Mouse (Mus musculus) spleen, embryonic (tissue): ENCODE measurements around the gene Ano1.

Experiments
- CTCF ChIA-PET: fragments of 350-600 bp; sonication (Branson Sonifier 250); formaldehyde crosslinking; loops from one replicate; lab custom pipeline; 2022; lab: Charles Lee

Gene Ano1

GRCm38 (mm10) chr7:144636000-144636399 lies 115.8 kb downstream of the Ano1 start:
- CTCF ChIA-PET = no interaction called here

GRCm38 (mm10) chr7:144634875-144635274 lies 116.9 kb downstream of the Ano1 start:
- CTCF ChIA-PET = no interaction called here

GRCm38 (mm10) chr7:144634450-144634849 lies 117.3 kb downstream of the Ano1 start:
- CTCF ChIA-PET = no interaction called here

GRCm38 (mm10) chr7:144632321-144632720 lies 119.5 kb downstream of the Ano1 start:
- CTCF ChIA-PET = interaction anchor here (0.6 kb wide), 1 partner anchor 189 kb away, joined by 4 read pairs; no protein-coding TSS in a partner anchor

DNA sequence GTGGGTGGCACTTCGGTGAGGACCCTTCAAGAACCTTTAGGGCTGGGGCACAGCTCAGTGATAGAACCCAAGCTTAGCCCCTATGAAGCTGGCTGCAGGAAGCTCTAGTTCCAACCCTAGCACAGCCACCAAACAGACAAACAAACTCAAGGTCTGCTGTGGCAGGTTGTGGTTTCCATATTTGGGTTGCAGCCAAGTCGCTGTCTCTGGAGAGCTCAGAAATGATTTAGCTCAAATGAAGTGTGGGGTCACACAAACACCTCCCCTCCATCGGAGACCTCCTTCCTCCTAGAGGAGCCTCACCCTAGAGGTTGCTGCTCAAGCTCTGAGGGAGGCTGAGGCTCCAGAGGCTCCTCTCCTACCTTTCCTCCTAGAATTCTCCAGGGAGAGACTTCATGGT lies 121.2 kb downstream of the Ano1 start:
- CTCF ChIA-PET = no interaction called here

DNA sequence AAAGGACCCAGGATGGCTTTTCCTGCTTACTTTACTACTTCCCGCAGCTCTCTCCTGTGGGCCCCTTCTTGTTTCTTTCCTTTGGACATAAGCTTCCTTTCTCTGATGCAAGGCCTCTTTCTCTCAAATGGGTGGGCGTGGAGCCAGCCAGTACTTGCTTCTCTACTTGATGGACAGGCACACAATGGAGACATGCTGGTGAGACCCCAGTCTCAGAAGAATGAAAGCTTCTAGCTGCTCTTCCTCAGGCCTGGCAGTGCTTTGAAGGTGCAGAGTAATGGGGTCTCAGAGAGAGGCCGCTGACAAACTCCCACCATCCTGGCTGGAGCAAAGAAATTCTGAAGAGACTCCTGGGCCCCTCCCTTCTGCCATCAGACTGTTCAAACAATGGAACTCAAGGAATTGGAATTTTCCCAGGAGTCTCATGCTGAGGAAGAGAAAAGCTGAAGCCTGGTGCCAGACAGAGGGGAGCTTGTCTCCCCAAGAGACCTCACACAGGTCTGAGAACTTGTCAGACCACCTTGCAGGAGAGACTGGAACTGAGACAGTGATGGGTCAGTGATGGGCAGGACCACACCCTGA lies 123.3 kb downstream of the Ano1 start:
- CTCF ChIA-PET = no interaction called here

- CTCF ChIA-PET = no interaction called here
Measured at GRCm38 (mm10) chr7:144627606-144628333, 124.0 kb downstream of the Ano1 start.

DNA sequence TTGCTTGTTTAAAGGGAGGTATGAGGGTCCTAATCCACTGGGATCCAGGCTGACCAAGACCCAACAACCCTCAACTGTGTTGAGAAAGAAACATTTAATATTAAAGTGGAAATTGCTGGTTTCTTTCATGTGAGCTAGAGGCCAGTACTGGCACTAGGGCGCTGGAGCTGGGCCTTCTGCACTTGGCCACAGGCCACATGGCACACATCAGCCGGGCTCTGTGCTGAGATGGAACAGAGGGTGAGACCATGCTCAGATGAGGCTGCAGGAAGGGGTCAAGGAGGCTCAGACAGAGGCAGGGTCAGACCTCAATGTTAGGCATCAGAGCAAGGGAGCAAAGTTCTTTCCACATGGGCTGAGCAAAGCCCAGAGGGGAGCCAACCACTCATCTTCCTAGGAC lies 125.7 kb downstream of the Ano1 start:
- CTCF ChIA-PET = no interaction called here

GRCm38 (mm10) chr7:144620721-144621681 lies 130.8 kb downstream of the Ano1 start:
- CTCF ChIA-PET = no interaction called here

DNA sequence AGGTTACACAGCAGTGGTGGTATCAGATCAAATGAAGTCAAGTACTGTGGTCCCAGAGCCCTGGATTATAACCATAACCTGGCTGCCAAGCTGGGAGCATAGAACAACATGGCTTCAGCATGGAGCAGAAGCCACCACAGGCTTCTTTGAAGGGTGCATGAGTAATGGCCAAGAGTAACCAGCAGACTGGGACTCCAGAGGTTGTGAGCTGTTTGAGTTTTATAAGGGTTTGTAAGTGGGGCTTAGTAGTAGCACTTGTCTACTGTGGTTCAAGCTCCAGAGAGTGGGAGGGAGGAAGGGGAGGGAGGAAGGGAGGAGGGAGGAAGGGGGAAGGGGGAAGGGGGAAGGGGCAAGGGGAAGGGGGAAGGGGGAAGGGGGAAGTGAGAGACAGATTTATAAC lies 131.5 kb downstream of the Ano1 start:
- CTCF ChIA-PET = no interaction called here

GRCm38 (mm10) chr7:144615343-144615742 lies 136.4 kb downstream of the Ano1 start:
- CTCF ChIA-PET = no interaction called here

DNA sequence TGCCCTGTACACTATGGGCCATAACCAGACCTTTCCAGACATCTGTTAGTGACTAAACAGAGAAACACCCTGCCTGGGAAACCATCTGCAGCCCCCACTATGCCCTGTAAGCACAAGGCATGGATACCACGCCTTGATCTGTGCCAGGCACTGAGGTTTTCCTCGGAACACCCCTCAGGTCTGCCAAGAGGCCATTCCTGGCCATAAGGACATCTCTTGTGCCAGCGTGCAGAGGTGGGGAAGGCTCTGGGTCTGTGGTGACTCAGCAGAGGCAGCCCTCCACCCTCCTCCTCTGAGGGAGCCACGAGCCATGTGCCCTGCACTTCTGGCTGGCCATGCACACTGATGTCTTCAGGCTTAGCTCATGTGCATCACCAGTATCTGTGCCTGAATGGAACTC lies 138.9 kb downstream of the Ano1 start:
- CTCF ChIA-PET = no interaction called here

DNA sequence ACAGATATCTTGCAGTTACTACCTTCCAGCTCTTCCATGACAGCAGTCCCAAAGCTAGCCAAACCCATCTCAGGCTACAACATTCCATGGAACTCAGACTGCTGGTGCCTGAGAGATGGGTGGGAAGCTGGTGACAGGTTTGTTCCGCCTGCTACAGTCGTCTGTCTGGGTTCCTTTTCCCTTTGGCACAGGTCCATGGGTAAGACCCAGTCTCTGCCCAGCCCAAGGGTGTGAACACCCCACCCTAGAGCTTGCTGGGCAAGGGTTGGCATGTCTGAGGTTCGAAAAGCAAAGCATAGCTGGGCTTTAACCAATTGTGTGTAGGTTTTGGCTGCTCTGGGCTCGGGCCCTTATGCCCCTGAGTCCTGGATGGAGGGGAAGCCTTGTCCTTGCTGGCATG lies 139.4 kb downstream of the Ano1 start:
- CTCF ChIA-PET = interaction anchor here (0.5 kb wide), 1 partner anchor 137 kb away, joined by 3 read pairs; no protein-coding TSS in a partner anchor

- CTCF ChIA-PET = no interaction called here
Measured at GRCm38 (mm10) chr7:144611595-144611994, 140.2 kb downstream of the Ano1 start.

DNA sequence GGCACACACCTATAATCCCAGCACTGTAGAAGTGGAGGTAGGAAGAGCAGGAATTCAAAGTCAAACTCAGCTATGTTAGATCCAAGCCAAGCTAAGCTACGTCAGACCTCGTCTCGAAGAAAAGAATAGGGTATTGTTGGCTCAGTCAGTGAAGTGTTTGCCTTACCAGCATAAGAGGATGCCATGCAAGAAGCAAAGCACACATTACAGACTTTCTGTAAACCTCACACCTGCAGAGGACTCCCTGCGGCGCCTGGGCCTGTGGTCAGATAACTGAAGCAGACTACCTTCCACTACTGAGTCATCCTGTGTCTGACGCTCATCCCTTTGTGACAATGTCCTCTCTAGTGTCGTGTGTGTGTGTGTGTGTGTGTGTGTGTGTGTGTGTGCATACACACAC lies 142.2 kb downstream of the Ano1 start:
- CTCF ChIA-PET = no interaction called here

DNA sequence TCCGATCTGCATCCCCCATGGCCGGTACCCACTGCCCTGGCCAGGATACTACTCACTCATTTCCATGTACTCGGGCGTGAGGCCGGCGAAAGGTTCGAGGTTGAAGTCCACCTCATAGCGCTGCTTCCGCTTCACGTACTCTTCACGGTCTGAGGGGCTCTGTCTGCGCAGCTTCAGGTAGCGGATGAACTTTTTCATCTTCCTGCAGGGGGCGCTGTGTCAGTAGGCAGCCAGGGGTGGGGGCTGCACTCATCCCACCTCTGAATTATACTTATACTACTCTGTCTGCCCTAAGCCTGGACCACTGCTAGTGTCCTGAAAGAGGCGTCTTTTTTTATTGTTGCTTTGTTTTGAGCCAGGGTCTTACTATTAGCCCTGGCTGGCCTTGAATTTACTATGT lies 143.9 kb downstream of the Ano1 start:
- CTCF ChIA-PET = no interaction called here

- CTCF ChIA-PET = no interaction called here
Measured at GRCm38 (mm10) chr7:144604735-144605134, 147.0 kb downstream of the Ano1 start.

DNA sequence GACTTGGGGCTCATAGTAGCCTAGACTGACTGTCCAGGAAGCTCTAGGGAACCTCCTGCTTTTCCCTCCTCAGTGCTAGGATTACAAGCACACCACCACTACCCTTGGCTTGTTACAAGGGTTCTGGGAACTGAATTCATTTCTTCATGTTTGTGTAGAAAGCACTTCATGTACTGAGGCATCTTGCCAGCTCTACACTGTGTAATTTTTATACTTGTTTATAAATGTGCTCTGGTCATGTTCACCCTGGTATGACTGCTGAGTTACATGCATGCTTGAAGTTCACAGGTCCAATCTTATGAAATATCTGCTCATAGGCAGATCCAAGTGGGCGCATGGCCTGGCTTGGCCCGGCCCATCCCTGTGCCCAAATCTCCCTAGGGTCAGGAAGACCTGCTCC lies 147.5 kb downstream of the Ano1 start:
- CTCF ChIA-PET = no interaction called here

- CTCF ChIA-PET = no interaction called here
Measured at GRCm38 (mm10) chr7:144600333-144600900, 151.4 kb downstream of the Ano1 start.

DNA sequence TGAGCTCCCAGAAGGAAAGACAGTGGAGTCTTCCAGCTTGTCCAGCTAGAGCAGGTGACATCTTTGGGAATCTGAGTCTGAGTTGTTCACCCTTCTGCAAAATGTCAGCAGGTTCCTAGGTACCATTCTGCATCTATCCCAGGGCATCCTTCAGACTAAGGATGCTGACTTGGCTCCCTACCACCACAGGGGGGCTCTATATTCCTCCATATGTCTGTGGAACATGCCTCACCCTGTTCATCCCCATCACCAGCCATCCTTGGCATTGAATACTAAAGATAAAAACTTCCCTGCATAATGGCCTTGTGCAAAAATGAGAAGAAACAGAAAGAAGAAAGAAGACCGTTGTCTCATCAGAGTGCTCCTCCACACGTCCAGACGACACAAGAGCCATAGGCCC lies 162.3 kb downstream of the Ano1 start:
- CTCF ChIA-PET = no interaction called here

- CTCF ChIA-PET = no interaction called here
Measured at GRCm38 (mm10) chr7:144587291-144587690, 164.5 kb downstream of the Ano1 start.

DNA sequence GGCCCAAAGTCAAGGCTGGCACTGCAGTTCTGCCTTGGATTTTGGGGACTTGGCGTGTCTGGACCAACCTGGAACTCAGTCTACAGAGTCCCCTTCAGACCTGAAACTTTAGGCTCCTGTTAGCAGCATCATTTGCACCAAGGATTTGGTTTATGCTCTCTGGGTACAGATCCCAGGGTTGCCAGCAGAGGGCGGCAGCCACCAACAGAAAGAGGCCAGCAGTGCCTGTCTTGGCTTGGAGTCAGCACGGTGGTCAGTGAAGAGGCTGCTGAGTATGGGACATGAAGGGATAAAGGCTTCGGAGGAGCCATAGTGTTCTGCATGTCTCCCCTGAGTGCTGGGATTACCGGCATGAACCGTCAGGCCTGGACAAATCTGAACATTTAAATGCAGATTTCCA lies 166.1 kb downstream of the Ano1 start:
- CTCF ChIA-PET = no interaction called here
